Mouse (Mus musculus) spleen, postnatal 10 days (tissue): Measurements from ENCODE around the gene Lrig2.
A peak's percentile ranks its signal among the peaks of the same experiment; 100 is the strongest.

ENCODE experiments used
- DNase-seq, 2 experiments: peaks; one replicate each; pipeline ENCODE4 v3.0.0; 2021 to 2022; ENCODE audit warnings: low spot score in 2 of 2

The Lrig2 gene

DNA sequence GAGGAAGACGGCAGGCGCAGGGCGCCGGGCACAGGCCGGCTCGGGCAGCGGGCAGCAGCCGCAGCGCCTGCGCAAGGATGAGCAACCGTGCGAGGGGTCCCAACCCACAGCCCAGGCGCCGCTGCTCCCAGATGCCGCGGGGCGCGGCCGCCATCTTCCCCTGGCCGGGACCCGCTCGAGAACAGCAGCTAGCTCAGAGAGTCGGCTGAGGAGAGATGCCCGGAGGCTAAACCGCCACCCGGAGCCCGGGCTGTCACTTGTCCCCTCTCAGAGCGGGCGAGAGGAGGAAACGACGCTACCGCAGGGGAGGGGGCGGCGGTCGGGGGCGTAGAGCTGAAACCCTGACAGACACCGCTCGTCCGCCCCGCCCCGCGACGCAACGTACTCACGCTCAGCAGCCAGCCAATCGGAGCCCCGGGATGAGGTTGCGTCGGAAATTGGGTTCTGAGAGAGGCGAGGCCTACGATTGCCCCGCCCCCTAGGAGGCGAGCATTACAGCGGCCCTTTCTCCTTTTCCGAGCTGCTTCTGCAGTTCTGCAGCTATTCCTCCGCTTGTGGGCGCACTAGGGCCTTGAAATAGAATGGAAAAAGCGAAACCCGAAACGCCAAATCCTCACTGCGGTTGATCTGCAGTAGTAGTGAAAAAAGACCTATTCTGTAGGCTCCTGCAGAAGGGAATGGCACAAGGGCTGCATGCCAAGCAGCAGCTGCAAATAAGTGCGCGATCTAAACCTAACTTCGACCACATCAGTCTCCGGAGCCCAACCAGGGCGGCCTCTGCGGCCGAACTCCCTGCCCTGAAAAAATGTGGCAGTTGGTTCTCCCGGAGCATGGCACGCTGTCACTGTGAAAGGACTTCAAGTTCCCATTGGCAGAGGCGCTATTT is at the start of gene Lrig2:
TSS of gene Lrig2 (minus strand) at position 381 of the 886 bp plus-strand sequence.
- peak; percentile 96 to 99 for DNase-seq

DNA sequence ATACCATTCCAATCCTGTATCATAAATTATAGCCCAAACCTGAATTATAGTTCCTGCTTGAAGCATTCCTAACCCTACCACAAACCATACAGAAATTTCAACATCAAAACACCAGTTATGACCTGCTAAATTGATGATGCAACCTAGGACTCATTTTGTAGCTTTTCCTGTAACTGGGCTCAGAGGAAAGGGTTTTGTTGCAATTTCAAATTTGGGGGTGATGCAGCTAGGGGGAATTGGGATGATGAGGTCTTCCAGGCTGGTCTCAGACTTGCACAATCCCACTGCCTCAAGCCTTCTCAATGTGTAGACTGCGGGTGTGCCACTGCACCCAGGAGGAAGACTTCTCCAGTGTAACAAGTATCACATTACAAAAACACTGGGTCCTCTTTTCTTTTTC is 44.9 kb upstream of the Lrig2 start:
- no peak for DNase-seq

GRCm38 (mm10) chr3:104550594-104550993 is 38.9 kb upstream of the Lrig2 start:
- no peak for DNase-seq

DNA sequence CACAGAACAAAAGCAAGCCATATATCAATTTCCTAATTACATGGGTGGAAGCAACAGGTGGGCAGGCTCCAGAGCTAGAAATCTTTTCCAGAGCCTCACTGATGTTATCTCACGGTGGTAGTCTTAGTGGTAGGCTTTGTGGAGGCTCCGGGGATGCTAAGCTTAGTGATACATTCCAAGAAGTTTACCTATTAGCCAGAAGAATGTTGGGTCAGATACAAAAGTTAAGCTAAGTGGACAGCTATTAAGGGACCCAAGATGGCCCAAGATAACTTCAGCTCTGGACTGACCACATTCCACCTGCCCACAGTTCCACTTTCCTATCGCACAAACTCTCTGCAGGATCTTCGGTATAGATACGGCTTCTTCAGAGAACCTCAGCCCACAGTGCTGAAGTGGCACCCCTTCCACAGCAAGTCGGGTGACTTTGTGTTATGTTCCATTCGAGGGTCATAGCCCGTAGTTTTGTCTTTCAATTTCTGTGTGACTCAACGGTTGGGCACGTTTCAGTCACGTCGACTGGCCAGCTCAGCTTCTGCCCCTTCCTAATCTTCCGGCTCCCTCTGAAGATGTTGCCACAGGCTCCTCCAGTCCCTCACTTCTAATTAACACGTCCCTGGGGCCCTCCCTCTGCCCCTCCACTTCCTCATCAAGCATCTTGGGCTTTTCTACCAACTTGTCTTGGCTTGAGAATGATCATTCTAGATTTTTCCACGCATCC is 36.8 kb upstream of the Lrig2 start:
- DNase-seq: no peak

- no peak for DNase-seq
Observed at GRCm38 (mm10) chr3:104543825-104544224, 32.1 kb upstream of the Lrig2 start.

DNA sequence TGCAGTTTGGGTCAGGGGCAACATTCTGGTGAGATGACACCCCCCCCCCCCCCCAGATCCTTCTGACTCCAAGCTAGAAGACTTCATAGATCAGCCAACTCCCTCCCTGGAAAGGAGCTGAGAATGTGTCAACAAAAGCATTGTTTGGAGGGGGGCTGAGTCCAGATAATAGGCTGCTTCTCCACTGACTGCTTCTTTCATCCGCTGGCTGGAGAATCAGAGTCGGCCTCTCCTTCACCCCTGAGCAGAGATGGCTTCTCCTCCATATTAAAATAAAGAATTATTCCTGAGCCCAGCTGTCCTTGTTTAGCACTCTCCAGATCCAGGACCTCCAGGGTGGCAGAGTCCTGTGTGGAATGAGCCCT is 30.3 kb upstream of the Lrig2 start:
- no peak for DNase-seq

DNA sequence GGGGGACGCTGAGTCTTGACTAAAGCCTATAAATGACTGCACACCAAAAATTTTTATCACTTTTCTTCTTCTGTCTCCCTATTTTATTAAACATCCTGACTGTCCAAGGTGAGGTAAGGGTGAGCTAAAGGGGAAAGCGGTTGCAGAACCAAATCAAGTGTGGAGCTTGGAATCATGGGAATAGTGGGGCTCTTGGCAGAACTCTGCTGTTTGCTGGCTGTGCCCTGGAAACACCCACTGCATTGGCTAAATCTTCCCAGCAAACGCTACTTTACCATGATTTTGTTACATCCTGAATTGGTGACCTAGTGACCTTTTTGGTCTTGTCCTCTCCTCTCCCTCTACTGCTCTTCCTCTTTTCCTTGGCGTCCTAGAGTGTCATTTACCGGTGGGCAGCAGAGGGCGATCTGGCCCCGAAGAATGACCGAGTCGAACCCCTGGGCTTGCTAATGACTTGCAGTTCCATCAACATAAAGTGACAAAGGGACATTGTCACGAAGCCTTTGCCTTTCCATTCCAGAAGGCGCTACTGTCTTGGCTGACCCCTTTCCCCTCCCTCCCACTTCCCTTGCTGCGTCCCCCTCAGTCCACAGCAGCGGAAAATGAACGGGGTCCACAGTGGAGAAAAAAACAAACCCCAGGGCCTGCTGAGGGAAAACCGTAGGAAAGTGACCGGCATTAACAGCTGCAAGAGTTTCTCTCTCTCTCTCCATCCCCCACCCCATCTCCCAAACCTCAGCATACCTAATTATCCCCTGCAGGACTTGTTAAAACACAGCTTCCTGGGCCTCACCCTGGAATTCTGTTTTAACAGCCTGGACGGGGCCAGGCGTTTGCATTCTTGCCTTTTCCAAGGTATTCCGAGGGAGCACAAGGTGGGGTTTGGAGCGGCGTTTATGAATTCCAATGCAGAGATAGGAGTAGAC is 29.7 kb upstream of the Lrig2 start:
- peak; percentile 52 to 75 for DNase-seq

- no peak for DNase-seq
Observed at GRCm38 (mm10) chr3:104540480-104541138, 28.9 kb upstream of the Lrig2 start.

DNA sequence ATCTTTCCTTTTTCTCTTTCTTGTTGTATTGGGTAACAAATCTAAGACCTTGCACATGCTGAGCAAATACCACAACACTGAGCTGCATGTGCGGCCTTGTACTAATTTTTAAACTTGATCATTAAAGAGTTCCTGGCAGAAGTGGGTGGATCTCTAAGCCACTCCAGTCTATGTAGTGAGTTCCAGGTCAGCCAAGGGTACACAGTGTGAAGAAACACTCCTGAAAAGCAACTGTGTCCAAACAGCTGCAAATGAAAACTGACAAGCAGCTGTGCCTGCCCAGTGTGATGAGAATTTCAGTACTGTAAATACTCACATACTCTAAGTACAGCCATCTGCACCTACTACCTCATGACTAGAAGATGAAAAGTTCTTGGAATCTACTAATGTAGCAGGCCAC is 21.5 kb upstream of the Lrig2 start:
- DNase-seq: no peak

- no peak for DNase-seq
Observed at GRCm38 (mm10) chr3:104526115-104526882, 14.6 kb upstream of the Lrig2 start.

GRCm38 (mm10) chr3:104525516-104525915 is 13.8 kb upstream of the Lrig2 start:
- DNase-seq: no peak

GRCm38 (mm10) chr3:104525029-104525428 is 13.3 kb upstream of the Lrig2 start:
- no peak for DNase-seq

DNA sequence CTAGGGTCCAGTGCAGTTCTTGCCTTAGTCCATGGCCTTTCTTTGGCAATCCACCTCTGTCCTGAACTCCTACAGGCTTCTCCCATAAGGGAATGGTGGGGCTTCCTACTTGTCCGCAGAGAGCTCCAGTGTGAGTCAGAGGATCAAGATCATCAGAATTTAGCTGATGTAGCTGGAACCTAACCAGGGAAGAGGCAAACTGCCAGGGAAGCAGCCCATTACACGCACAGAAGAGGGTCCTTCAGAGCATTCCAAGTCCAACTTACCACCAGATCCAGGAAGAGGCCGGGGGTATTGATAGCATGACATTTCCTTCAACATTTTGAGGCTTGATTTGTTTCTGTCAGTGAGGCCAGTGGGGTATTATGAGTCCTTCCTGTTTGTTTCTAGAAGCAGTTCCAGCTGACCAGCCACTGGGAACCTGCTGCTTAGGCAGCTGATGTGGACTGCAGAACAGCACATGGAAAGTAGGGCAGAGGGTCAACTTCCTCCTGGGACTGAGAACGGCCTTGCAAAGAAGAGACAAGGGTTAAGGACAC is 11.7 kb upstream of the Lrig2 start:
- DNase-seq: peak in 1 of 2 experiments; percentile 33

DNA sequence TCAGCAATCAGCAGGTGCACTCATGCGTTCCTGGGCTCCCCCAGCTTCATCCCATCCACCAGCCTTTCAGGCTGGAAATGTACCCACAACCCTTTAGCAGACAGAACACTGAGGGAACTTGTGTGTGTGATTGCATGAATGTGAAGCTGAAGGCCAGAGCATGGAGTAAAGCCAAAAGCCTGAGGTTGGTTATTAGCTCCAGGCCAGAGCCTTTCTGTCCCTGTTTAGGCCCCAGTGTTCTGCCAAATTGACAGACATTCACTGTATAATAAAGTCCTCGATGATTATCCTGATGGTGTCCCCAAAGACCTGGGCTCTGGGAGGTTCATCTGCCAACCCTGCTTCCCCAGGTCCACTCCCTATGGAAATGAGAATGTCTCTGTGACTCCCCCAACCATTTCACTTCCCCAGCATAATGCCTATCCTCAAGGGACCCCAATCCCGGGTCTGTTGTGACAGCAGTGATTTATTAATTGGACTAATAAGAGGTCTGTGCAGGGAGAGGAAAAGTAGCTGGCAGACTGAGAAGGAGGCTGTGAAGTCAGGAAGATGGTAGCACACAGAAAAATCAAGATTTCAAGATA is 9.7 kb upstream of the Lrig2 start:
- no peak for DNase-seq

DNA sequence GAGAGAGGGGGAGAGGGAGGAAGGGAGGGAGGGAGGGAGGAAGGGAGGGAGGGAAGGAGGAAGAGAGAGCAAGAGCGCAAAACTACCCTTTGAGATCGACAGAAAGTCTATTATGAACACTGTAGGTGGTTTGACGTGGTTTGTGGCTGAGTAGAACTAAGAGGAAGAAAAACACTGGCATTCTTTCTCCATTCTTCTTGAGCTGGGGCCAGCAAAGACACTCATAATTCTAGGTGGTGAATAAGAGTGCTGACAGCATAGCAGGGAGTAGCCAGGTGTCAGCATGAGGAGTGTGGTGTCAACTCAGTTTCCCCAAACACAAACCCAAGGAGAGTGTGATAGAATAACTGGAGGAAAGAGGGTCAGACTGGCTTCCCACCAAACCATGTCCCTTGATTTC is 8.8 kb upstream of the Lrig2 start:
- no peak for DNase-seq

- no peak for DNase-seq
Observed at GRCm38 (mm10) chr3:104518931-104519330, 7.2 kb upstream of the Lrig2 start.

DNA sequence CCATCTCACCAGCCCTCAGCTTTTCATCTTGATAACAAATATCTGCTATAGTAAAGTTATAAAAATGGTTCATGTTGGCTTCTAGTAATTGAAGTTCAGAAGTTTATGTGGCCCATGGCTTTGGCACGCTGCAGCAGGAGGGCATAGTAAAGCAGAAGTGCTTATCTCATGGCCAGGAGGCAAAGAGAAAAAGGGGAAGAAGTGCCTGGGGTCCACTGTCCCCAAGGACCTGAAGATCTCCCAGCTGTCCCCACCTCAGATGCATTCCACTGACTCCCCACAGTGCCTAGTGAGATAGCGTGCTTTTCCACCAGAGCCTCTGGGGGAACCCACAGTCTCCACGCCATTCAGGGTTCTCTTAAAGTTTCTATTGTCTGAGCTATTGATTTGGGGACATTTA is 6.7 kb upstream of the Lrig2 start:
- DNase-seq: peak in 1 of 2 experiments; percentile 28

DNA sequence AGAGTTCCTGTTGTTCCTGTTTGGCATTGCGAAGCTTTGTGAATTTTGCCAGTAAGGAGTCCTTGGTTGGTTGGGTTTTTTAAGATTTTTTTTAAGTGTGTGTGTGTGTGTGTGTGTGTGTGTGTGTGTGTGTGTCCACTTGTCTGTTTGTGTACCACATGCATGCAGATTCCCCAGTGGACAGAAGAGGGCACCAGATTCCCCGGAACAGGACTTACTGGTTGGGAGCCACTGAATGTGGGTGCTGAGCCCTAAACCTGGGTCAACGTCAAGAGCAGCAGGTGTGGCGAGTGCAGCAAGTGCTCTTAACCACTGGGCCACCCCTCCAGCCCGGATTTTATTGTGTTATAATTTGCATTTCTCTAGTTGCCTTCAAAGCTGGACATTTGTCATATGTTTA is 5.4 kb upstream of the Lrig2 start:
- peak in 1 of 2 experiments; percentile 34 for DNase-seq

GRCm38 (mm10) chr3:104514510-104514909 is 2.8 kb upstream of the Lrig2 start:
- DNase-seq: no peak

- no peak for DNase-seq
Observed at GRCm38 (mm10) chr3:104512424-104512748, 668 bp upstream of the Lrig2 start.
